Mouse (Mus musculus): ENCODE measurements around the gene Peg3.

Gene Peg3

GRCm38 (mm10) chr7:6708451-6709180 is 21.6 kb downstream of the Peg3 start:
- no peak for DNase-seq

GRCm38 (mm10) chr7:6707416-6708015 is 22.7 kb downstream of the Peg3 start:
- no peak for DNase-seq

GRCm38 (mm10) chr7:6699230-6699629 is 31.0 kb downstream of the Peg3 start:
- no peak for DNase-seq

- DNase-seq: peak; percentile 84
Measured at GRCm38 (mm10) chr7:6696241-6697045, 33.8 kb downstream of the Peg3 start, which contains the start of gene Zim1. Gene Zim1, minus strand, starts transcription at chr7:6696450.

- no peak for DNase-seq
Measured at GRCm38 (mm10) chr7:6685511-6685910, 44.7 kb downstream of the Peg3 start.

- DNase-seq: no peak
Measured at GRCm38 (mm10) chr7:6666726-6667125, 63.5 kb downstream of the Peg3 start.

GRCm38 (mm10) chr7:6663430-6663829 is 66.8 kb downstream of the Peg3 start:
- no peak for DNase-seq

- peak; percentile 53 for DNase-seq
Measured at GRCm38 (mm10) chr7:6659605-6660004, 70.6 kb downstream of the Peg3 start.

GRCm38 (mm10) chr7:6658606-6659005 is 71.6 kb downstream of the Peg3 start:
- no peak for DNase-seq

All from lung, postnatal 14 days (tissue).